Mouse (Mus musculus) myocyte (in vitro differentiated cells): Measurements from ENCODE around the gene Xpo4. TPM values are rescaled to one million over a fixed set of nuclear protein-coding genes. Genes with fewer than 3 reads are reported as not detected.
"Not testable (repeated sequence)": the region's sequence is repeated elsewhere in the genome, so short reads cannot be mapped to it uniquely, and the experiment has no call there.

Experiments used
- H3K27me3 ChIP-seq: one replicate; pipeline ENCODE4 v1.6.1; 2011; ENCODE audit not compliant: control insufficient read depth, insufficient read depth, insufficient read length
- H3K36me3 ChIP-seq: one replicate; pipeline ENCODE4 v1.6.1; 2011; ENCODE audit not compliant: control insufficient read depth, insufficient read depth
- H3K4me2 ChIP-seq: one replicate; pipeline ENCODE4 v1.6.1; 2011; ENCODE audit warnings: low read depth, control low read depth
- H3K4me3 ChIP-seq: one replicate; pipeline ENCODE4 v1.5.1; 2011; ENCODE audit warnings: mild to moderate bottlenecking, control low read depth, moderate library complexity
- H3K79me2 ChIP-seq: one replicate; pipeline ENCODE4 v1.6.1; 2011; ENCODE audit not compliant: control insufficient read depth, insufficient read depth
- H3ac ChIP-seq: one replicate; pipeline ENCODE4 v1.6.1; 2011; ENCODE audit not compliant: control insufficient read depth, insufficient read length
- CEBPB ChIP-seq: IDR thresholded peaks from 2 replicates; pipeline ENCODE4 v1.6.1; 2011; ENCODE audit warnings: mild to moderate bottlenecking, moderate library complexity; ENCODE audit not compliant: poor library complexity, insufficient read depth, severe bottlenecking
- E2F4 ChIP-seq: IDR thresholded peaks from one replicate; pipeline ENCODE4 v1.6.1; 2011; ENCODE audit warnings: mild to moderate bottlenecking, control low read depth, moderate library complexity; ENCODE audit not compliant: insufficient read depth
- MAX ChIP-seq: IDR thresholded peaks from one replicate; pipeline ENCODE4 v1.6.1; 2011; ENCODE audit warnings: low read depth, mild to moderate bottlenecking, control low read depth
- MYOD1 ChIP-seq, 3 experiments: IDR thresholded peaks; one replicate each; pipeline ENCODE4 v1.6.1; 2011; ENCODE audit warnings: control low read depth in 2 of 3, low read depth in 2 of 3, mild to moderate bottlenecking in 2 of 3, moderate library complexity in 1 of 3; ENCODE audit not compliant: insufficient read length in 2 of 3, control insufficient read depth in 1 of 3
- MYOG ChIP-seq, 3 experiments: IDR thresholded peaks; one replicate each; pipeline ENCODE4 v1.6.1; 2011; ENCODE audit warnings: control low read depth in 2 of 3, low read depth in 2 of 3, mild to moderate bottlenecking in 2 of 3; ENCODE audit not compliant: insufficient read length in 2 of 3, control insufficient read depth in 1 of 3, insufficient read depth in 1 of 3
- POLR2A ChIP-seq: IDR thresholded peaks from one replicate; pipeline ENCODE4 v1.6.1; 2011; ENCODE audit warnings: low read depth, mild to moderate bottlenecking, control low read depth, moderate library complexity; ENCODE audit not compliant: insufficient read length
- POLR2AphosphoS2 ChIP-seq: IDR thresholded peaks from one replicate; pipeline ENCODE4 v1.6.1; 2011; ENCODE audit warnings: low read depth, control low read depth; ENCODE audit not compliant: insufficient read length
- REST ChIP-seq: IDR thresholded peaks from one replicate; pipeline ENCODE4 v1.6.1; 2011; ENCODE audit warnings: mild to moderate bottlenecking, control low read depth, moderate library complexity; ENCODE audit not compliant: insufficient read depth, insufficient read length
- SRF ChIP-seq: IDR thresholded peaks from one replicate; pipeline ENCODE4 v1.6.1; 2011; ENCODE audit warnings: low read depth; ENCODE audit not compliant: control insufficient read depth, insufficient read length
- TCF12 ChIP-seq: IDR thresholded peaks from one replicate; pipeline ENCODE4 v1.6.1; 2011; ENCODE audit warnings: mild to moderate bottlenecking, control low read depth; ENCODE audit not compliant: poor library complexity, insufficient read depth, severe bottlenecking
- TCF3 ChIP-seq: IDR thresholded peaks from one replicate; pipeline ENCODE4 v1.6.1; 2011; ENCODE audit warnings: low read depth, control low read depth; ENCODE audit not compliant: insufficient read length
- USF1 ChIP-seq: IDR thresholded peaks from one replicate; pipeline ENCODE4 v1.6.1; 2011; ENCODE audit warnings: low read depth, mild to moderate bottlenecking, control low read depth, moderate library complexity
- polyA plus RNA-seq: library from polyadenylated mRNA; unstranded; fragments of >200 nt; fragmentation: generic; extraction: Trizol; gene quantifications from one replicate; pipeline ENCODE4 v1.2.1, GENCODE M21; 2012; ENCODE audit warnings: missing spikeins

Xpo4 gene
- polyA plus RNA-seq, 1 experiment: 3.0 TPM

DNA sequence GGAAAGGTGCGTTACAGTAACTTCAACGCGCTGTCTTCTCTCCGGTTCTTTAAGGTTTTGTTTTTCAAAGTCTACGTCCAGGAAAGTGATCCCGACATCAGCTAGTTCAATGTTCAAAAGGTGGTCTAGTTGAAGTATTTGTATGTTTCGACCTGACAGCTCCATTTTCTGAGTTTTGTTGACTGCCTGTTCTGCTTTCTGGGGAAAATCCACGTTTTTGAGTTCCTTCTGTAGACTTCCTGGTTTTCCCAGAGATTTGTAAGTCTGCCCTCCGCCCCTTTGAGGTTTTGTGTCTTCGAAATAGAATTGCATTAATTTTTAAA lies 359 bp upstream of the Xpo4 start:
- Histone ChIP-seq H3K27me3 (no peaks in the 10 kb centered on the region), H3ac (peak overlapping the region; percentile 56), H3K4me3 (peak overlapping the region; percentile 93), H3K79me2 (peaks cover 48% of the 10 kb centered on the region), H3K4me2 (peak overlapping the region; percentile 85), H3K36me3 (no peaks in the 10 kb centered on the region)
- TF ChIP-seq SRF (no peak), REST (no peak)

DNA sequence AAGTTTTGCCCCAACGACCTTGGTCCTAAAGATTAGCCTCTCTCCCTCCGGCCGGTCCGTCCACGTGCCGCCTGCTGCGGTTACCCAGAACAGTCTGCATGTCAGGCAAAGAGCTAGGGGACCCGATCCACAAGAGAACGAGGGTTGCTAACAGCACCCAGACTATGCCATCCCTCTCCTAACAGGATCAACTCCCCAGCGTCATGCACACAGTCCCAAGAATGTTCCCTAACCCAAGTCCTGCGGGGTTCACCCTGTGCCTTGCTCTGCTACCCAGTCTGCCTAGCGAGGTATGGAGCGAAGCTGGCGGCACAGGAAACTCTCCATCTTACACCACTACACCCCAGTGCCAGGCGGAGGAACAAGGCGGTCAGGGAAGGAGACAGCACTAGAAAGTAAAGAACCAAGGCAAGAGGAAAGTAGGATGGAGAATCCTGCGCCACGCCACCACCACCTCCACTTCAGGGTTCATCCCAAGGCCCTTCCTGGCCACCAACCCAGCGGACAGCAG lies 864 bp downstream of the Xpo4 start:
- Histone ChIP-seq H3K4me3 (peak overlapping the region; percentile 93), H3K27me3 (no peaks in the 10 kb centered on the region), H3K36me3 (no peaks in the 10 kb centered on the region), H3ac (peak overlapping the region; percentile 56), H3K79me2 (peaks cover 60% of the 10 kb centered on the region), H3K4me2 (peak overlapping the region; percentile 90)
- TF ChIP-seq MAX (no peak), USF1 (no peak), MYOG (IDR thresholded peaks at IDR 0.05; ENCODE audit: control insufficient read depth in 1 of 3, insufficient read depth in 1 of 3, insufficient read length in 2 of 3, low read depth in 2 of 3) (no peak), E2F4 (no peak), SRF (no peak), REST (no peak), MYOD1 (IDR thresholded peaks at IDR 0.05; ENCODE audit: control insufficient read depth in 1 of 3, insufficient read length in 2 of 3, low read depth in 2 of 3) (no peak), CEBPB (no peak), POLR2A (no peak), TCF3 (no peak), TCF12 (no peak), POLR2AphosphoS2 (no peak)

DNA sequence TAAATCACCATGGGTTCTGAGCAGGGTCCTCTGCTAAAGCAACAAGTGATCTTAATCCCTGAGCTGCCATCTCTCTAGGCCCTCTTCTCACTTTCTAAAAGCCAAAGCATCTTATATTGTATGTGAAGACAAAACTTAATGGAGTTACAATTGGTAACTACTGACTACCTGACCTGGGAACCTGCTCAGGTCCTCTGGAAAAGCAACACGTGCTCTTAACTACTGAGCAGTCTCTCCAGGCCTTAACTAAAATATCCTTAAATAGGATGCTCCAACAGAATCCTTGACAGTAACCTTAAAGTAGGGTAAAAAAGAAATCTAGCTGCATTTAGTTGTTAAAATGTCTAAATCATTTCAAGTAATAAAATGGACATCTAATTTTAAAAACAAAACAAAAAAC lies 1.6 kb downstream of the Xpo4 start:
- Histone ChIP-seq H3K4me3 (peak overlapping the region; percentile 93), H3K4me2 (peak overlapping the region; percentile 90), H3K36me3 (no peaks in the 10 kb centered on the region), H3K27me3 (no peaks in the 10 kb centered on the region), H3ac (peak overlapping the region; percentile 56), H3K79me2 (peaks cover 68% of the 10 kb centered on the region)
- TF ChIP-seq TCF12 (no peak), USF1 (no peak), MAX (no peak), MYOG (IDR thresholded peaks at IDR 0.05; ENCODE audit: control insufficient read depth in 1 of 3, insufficient read depth in 1 of 3, insufficient read length in 2 of 3, low read depth in 2 of 3) (no peak), POLR2A (no peak), E2F4 (no peak), MYOD1 (IDR thresholded peaks at IDR 0.05; ENCODE audit: control insufficient read depth in 1 of 3, insufficient read length in 2 of 3, low read depth in 2 of 3) (no peak)

DNA sequence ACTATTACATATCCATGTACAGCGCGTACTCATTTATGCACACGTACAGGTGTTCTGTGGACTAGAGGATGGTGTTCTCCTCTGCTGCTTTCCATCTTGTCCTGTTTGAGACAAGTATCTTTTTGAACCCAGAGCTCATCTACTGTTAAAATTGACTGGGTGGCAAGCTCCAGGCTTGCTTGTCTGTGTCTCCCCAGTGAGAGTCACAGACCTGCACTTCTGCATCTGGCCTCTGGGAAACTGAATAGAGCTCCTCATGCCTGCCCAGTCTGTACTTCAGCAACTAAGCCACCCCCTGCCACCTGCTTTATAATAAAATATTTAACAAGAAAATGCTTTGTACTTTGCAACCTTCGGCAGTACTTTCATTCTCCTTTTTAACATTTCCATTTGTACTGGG lies 6.9 kb downstream of the Xpo4 start:
- H3K36me3 ChIP-seq: no peaks in the 10 kb centered on the region
- H3ac ChIP-seq: no peak overlapping the region
- H3K4me2 ChIP-seq: no peak overlapping the region
- no peak overlapping the region for H3K4me3 ChIP-seq
- TF ChIP-seq MYOG (IDR thresholded peaks at IDR 0.05; ENCODE audit: control insufficient read depth in 1 of 3, insufficient read depth in 1 of 3, insufficient read length in 2 of 3, low read depth in 2 of 3) (no peak), MAX (no peak)
- peaks cover 97% of the 10 kb centered on the region for H3K79me2 ChIP-seq
- H3K27me3 ChIP-seq: no peaks in the 10 kb centered on the region

DNA sequence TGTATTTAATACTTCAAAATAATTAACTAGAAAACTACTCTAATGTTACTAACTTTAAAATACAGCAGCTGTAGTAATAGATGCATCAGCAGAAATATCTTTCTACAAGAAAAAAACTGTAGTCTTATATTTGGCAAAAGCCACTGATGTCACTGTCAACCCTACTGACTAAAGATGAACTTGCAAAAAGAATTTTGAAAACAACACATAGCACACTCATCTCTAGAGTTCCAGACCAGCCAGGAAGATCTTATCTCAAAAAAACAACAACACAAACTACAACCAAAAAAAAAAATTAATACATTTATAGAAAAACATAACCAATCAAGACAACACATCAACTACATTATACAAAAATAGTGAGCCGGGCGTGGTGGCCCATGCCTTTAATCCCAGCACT lies 7.7 kb downstream of the Xpo4 start:
- H3ac ChIP-seq: no peak overlapping the region
- H3K4me2 ChIP-seq: no peak overlapping the region
- no peak for TF ChIP-seq MYOD1 (IDR thresholded peaks at IDR 0.05; ENCODE audit: control insufficient read depth in 1 of 3, insufficient read length in 2 of 3, low read depth in 2 of 3)
- TF ChIP-seq TCF3: no peak
- TF ChIP-seq MYOG (IDR thresholded peaks at IDR 0.05; ENCODE audit: control insufficient read depth in 1 of 3, insufficient read depth in 1 of 3, insufficient read length in 2 of 3, low read depth in 2 of 3): no peak
- TF ChIP-seq USF1: no peak
- no peak for TF ChIP-seq REST
- TF ChIP-seq CEBPB: no peak
- no peak for TF ChIP-seq POLR2AphosphoS2
- TF ChIP-seq POLR2A: no peak
- no peak for TF ChIP-seq SRF
- TF ChIP-seq MAX: no peak
- TF ChIP-seq TCF12: no peak
- no peak for TF ChIP-seq E2F4
- H3K79me2 ChIP-seq: peaks cover 97% of the 10 kb centered on the region
- H3K27me3 ChIP-seq: no peaks in the 10 kb centered on the region
- no peaks in the 10 kb centered on the region for H3K36me3 ChIP-seq
- no peak overlapping the region for H3K4me3 ChIP-seq

DNA sequence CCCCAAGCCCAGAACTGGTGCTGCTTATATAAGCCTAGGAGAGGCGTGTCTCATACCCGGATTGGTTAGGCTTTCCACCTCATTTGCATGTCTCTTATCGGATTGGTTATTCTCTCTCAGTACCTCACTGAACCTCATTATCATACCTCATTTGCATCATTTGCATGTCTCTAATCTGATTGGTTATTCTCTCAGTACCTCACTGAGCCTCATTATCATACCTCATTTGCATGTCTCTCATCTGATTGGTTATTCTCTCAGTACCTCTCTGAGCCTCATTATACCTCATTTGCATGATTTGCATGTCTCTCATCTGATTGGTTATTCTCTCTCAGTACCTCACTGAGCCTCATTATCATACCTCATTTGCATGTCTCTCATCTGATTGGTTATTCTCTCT lies 8.7 kb downstream of the Xpo4 start:
- H3K79me2 ChIP-seq: peaks cover 97% of the 10 kb centered on the region
- H3K27me3 ChIP-seq, H3K36me3 ChIP-seq, H3ac ChIP-seq, H3K4me3 ChIP-seq, H3K4me2 ChIP-seq: not testable (repeated sequence)
